Mouse (Mus musculus): ENCODE measurements around the gene Gm42420.

Gene Gm42420

DNA sequence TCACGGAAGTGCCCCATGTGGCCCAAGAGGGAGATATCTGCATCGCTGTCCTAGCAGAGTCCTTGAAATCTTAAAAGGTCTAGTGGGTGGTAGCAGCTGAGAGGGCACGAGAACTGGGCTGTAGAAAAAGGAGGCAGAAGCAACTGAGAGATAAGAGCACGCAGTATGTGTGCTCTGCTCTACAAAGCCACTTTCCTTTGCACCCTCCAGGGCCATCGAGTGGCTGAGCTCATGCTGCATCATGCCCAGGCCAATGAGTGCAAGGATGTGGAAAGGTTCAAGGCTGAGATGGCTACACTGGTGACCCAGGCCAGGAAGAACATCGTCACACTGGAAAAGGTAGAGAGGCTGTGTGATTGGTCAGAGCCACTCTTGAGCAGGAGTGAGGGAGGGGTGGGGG is at the start of gene Gm42420:
Gene Gm42420, plus strand, starts transcription at position 237 of the 400 bp plus-strand sequence.
- DNase-seq (ENCODE audit: low spot score) = no peak

DNA sequence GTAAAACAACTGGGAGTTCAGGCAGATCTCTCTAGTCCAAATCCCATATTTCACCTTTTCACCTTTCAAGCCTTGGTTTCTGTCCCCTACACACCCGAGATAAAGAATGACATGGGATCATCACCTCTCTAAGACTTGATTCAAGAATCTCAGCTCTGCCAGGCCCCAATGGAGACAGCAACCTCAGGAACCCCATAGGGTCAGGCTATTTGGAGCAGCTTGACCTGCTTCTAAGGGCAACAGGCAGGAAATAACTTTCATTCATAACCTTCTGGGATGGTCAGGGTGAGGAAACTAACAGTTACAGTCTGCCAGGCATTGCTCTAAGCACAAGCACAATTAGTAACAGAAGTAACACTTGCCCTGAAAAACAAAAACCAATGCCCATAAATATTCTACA is 48.9 kb upstream of the Gm42420 start:
- no peak for DNase-seq (ENCODE audit: low spot score)

GRCm38 (mm10) chr6:39537276-39537675 is 48.3 kb upstream of the Gm42420 start:
- no peak for DNase-seq (ENCODE audit: low spot score)

- DNase-seq (ENCODE audit: low spot score) = no peak
Observed at GRCm38 (mm10) chr6:39538227-39538626, 47.3 kb upstream of the Gm42420 start.

GRCm38 (mm10) chr6:39539679-39540155 is 45.8 kb upstream of the Gm42420 start:
- DNase-seq (ENCODE audit: low spot score) = no peak

DNA sequence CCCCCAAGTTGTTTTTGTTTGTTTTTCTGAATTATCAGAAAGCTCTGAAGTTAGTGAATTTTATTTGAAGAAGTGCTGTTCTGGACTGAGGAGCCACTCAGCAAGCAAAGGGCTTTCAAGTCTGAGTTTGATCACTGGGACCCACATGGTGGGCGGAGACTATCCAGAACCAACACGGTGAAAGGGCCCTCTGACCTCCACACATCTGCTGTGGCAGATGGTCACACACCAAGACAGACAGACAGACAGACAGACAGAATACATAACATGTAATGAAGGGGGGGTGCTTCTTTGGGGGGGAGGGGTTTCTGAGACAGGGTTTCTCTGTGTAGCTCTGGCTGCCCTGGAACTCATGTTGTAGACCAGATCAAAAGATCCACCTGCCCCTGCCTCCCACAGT is 45.0 kb upstream of the Gm42420 start:
- no peak for DNase-seq (ENCODE audit: low spot score)

DNA sequence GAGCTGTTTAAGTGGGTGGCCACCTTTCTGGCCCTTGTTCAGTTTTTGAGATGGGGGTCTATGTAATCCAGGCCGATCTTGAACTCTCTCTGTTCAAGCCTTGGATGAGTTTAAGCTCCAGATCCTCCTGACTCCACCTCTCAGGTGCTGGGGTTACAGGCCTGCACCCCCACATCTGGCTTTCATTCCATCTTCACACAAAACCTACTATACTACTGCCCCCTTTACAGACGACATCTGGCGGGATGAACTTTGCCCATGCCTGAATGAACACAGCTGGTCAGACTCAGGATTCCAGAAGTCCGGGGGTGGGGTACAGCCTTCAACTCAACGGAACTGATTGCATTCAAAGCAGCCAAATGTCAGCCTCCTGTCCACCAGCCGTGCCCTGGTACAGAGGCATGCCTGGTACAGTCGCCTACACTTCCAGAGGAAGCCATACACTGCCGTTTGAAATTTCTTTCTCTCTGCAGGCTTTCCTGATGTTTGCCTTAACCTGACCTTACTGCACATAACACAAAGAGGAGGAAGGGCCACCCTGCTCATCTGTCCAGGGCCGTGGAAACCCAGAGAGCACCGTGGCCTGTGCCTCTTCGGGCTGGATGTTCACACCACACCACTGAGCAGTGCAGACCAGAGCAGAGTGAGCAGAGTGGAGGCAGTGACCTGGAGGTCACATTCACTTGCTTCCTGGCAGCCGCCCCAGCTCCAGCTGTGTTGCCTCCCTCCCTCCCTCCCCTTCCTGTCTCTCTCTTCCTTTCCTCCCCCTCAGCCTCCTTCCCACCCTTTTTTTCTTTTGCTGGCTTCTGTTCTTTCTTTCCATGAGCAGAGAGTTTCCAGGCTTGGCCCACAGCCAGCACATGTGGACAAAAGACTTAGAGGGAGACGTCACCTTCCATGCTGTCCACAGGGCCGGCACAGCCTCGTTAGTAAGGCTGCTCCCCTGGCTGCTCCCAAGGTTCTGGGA is 42.6 kb upstream of the Gm42420 start:
- DNase-seq (ENCODE audit: low spot score) = no peak

GRCm38 (mm10) chr6:39543769-39544420 is 41.7 kb upstream of the Gm42420 start:
- DNase-seq (ENCODE audit: low spot score) = no peak

- no peak for DNase-seq (ENCODE audit: low spot score)
Observed at GRCm38 (mm10) chr6:39545474-39545873, 40.1 kb upstream of the Gm42420 start.

DNA sequence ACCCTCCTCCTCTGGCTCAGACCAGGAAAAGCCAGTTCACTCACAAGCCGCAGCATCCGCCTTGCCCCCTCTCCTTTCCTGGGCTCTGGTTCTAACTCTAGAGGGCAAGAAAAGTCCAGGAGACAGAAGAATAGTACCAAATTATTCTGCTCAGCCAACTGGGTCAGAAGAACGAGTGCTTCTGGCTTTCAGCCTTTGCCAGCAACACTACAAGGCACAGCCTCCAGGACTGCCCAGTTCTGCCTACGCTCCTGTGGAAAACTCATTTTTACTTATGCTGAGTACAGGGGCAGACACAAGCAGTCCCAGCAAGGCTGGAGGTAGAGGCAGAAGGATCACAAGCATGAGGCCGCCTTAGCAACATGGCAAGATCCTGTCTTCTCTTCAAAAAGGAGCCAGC is 37.5 kb upstream of the Gm42420 start:
- no peak for DNase-seq (ENCODE audit: low spot score)

DNA sequence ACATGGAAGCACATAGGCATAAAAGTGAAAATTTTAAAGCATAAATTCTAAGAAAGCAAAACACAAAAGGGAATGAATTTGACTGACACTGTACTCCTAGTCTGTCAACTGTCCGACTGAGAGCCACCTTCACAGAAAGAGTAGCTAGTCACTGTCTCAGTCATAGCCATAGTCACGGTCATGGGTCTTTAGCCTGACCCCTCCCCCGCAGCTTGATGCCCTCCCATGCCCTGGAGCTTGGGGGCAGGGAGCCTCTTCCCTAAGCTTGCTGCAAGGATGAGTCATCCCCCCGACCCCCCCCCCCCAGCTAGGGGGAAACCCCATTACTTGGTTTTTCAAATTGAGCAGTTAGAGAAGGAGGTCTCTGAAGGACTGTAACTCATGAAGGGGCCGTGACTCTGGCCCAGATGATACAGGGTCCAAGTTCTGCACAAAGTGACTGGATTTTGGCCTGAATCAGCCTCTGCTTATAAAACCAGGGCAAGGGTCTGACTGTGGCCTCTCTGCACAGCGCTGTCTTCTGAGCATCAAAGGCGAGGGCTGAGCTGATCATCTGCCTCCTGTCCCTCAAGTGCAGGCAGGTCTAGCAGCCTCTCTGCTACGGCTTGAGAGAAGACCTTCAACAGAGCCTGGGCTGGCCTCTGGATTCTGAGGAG is 33.4 kb upstream of the Gm42420 start:
- no peak for DNase-seq (ENCODE audit: low spot score)

DNA sequence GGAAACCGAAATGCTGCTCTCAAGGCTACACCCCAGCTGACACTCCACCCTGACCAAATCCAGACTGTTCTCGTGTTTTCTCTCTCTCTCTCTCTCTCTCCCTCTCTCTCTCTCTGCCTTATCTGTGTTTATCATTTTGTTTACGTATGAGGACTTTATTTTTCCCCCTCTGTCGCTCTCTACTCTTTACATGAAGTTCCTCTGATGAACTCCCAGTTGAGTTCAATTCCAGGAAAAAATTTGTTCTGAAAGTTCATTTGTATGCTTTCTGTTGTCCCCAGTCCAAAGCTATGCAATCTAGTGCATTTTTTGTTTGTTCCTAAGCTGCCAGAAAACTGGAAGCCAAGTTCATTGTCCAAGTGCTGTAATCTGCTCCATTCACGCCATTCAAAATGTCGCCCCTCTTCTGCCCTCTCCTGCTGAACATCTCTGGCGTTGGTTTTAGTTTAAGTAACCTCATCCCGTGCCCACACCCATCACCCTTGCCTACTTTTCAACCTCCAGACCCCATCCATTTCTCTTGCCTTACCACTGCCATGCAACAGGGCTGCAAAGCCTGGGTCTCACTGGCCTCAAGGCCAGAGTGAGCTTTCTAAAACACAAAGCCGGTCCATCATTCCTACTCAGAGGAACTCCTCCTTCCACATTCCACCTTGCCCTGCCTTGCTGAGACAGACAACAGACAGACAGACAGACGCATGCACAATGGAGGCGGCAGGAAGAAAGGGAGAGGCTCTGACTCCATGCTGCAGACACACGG is 30.5 kb upstream of the Gm42420 start:
- DNase-seq (ENCODE audit: low spot score) = no peak

- DNase-seq (ENCODE audit: low spot score) = no peak
Observed at GRCm38 (mm10) chr6:39555648-39555945, 30.0 kb upstream of the Gm42420 start.

GRCm38 (mm10) chr6:39556900-39557659 is 28.5 kb upstream of the Gm42420 start:
- no peak for DNase-seq (ENCODE audit: low spot score)

- DNase-seq (ENCODE audit: low spot score) = peak; percentile 65
Observed at GRCm38 (mm10) chr6:39557723-39558261, 27.8 kb upstream of the Gm42420 start, which contains the start of gene Dennd2a. Gene Dennd2a (minus strand): TSS chr6:39557867.

DNA sequence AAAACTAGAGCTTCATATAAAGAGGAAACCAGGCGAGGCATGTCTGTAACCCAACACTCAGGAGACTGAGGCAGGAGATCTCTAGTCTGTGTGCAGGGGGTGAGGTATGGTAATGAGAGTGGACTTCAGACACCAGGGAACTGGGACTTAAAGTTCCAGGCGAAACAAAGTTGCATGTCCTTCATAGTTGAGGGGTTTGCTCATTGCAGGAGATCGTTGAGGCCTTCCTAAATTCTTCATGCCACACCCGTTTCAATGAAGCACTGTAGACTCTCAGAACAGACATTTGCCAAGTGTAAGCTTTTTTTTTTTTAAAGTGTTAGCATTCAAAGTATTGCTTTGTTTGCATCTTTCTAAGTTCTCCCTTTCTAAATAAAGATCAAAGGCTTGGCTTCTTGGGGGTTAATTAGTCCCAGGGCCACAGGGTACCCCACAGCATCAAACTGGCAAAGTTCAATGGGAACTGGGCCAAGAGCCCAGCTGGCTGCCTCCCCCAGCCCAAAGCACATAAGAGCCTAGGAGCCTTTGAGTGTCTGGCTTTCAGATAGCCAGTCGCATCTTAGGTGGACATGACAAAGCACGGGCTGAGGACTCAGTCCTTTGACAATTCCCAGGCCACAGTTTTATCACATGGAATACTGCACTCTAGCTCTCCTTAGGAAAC is 26.1 kb upstream of the Gm42420 start:
- DNase-seq (ENCODE audit: low spot score) = no peak

GRCm38 (mm10) chr6:39562166-39563015 is 23.2 kb upstream of the Gm42420 start:
- DNase-seq (ENCODE audit: low spot score) = peak; percentile 89

- DNase-seq (ENCODE audit: low spot score) = no peak
Observed at GRCm38 (mm10) chr6:39567528-39567927, 18.0 kb upstream of the Gm42420 start.

GRCm38 (mm10) chr6:39570426-39570825 is 15.1 kb upstream of the Gm42420 start:
- no peak for DNase-seq (ENCODE audit: low spot score)

Measured in left cerebral cortex, adult 11 months (tissue).